Mouse (Mus musculus) lung, embryonic 15.5 days (tissue): Measurements from ENCODE around the gene Lyz1. TPM values are rescaled to one million over a fixed set of nuclear protein-coding genes. Genes with fewer than 3 reads are reported as not detected.
"Not testable (repeated sequence)": the region's sequence is repeated elsewhere in the genome, so short reads cannot be mapped to it uniquely, and the experiment has no call there.

ENCODE experiments used
- ATAC-seq: fragments of 200-750 bp; cut with Nextera tagmentation; 2 replicates; pipeline ENCODE4 v1.8.0; 2017; ENCODE audit warnings: moderate number of reproducible peaks, borderline replicate concordance; ENCODE audit not compliant: low FRiP score, low TSS enrichment; ENCODE audit errors: extremely low read depth
- H3K27ac ChIP-seq: fragments of 300-500 bp; sonication (generic); 2 replicates; pipeline ENCODE4 v1.5.1; 2015; ENCODE audit warnings: moderate library complexity, mild to moderate bottlenecking, inconsistent platforms
- H3K27me3 ChIP-seq: fragments of 300-500 bp; sonication (generic); 2 replicates; pipeline ENCODE4 v1.6.1; 2015; ENCODE audit warnings: inconsistent platforms
- H3K36me3 ChIP-seq: fragments of 300-500 bp; sonication (generic); 2 replicates; pipeline ENCODE4 v1.6.1; 2015; ENCODE audit warnings: inconsistent platforms
- H3K4me1 ChIP-seq: fragments of 300-500 bp; sonication (generic); 2 replicates; pipeline ENCODE4 v1.6.1; 2015; ENCODE audit warnings: inconsistent platforms
- H3K4me2 ChIP-seq: fragments of 300-500 bp; sonication (generic); 2 replicates; pipeline ENCODE4 v1.6.1; 2015; ENCODE audit warnings: inconsistent platforms, mild to moderate bottlenecking, moderate library complexity
- H3K4me3 ChIP-seq: fragments of 300-500 bp; sonication (generic); 2 replicates; pipeline ENCODE4 v1.5.1; 2015; ENCODE audit warnings: mild to moderate bottlenecking, inconsistent platforms
- H3K9ac ChIP-seq: fragments of 300-500 bp; sonication (generic); 2 replicates; pipeline ENCODE4 v1.6.1; 2015; ENCODE audit warnings: inconsistent platforms
- H3K9me3 ChIP-seq: fragments of 300-500 bp; sonication (generic); 2 replicates; pipeline ENCODE4 v1.6.1; 2016; ENCODE audit warnings: inconsistent platforms
- WGBS: fragments of 180-500 bp; shearing (Covaris S2); methylation state at CpG from one replicate; pipeline ENCODE4 v1.1.7; 2015; 5-methylcytosine and 5-hydroxymethylcytosine counted together
- polyA plus RNA-seq: library from polyadenylated mRNA; unstranded; fragments of >200 nt; fragmentation: Nextera tagmentation; extraction: Ambion mirVana; gene quantifications from 2 replicates; pipeline ENCODE4 v1.2.1, GENCODE M21; 2015

Gene Lyz1
- polyA plus RNA-seq, 1 experiment from 2014 or later: 0.44 TPM

DNA sequence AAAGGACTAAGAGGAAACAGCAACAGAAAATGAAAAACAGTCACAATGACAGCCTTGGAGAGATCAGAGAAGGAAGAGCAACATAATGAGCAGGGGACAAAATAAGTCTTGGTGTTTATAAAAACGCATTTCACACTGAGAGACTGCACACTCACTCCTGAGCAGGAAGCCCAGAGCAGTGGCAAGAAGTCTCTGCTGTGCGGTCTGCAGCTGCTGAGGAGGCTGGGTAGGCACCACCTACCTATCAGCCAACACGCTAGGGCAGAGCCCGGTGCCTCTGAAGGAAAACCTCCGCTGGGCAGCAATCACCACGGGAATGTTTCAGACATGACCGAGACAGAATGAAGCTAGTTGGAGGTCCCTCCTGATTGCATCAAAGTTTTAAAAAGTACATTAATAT lies 18.0 kb downstream of the Lyz1 start:
- H3K27me3 ChIP-seq, ATAC-seq, H3K27ac ChIP-seq, H3K4me2 ChIP-seq, H3K36me3 ChIP-seq, H3K4me3 ChIP-seq, H3K9me3 ChIP-seq, H3K9ac ChIP-seq, H3K4me1 ChIP-seq: not testable (repeated sequence)
- 63% methylated on average over 3 of the region's 7 CpGs for WGBS

DNA sequence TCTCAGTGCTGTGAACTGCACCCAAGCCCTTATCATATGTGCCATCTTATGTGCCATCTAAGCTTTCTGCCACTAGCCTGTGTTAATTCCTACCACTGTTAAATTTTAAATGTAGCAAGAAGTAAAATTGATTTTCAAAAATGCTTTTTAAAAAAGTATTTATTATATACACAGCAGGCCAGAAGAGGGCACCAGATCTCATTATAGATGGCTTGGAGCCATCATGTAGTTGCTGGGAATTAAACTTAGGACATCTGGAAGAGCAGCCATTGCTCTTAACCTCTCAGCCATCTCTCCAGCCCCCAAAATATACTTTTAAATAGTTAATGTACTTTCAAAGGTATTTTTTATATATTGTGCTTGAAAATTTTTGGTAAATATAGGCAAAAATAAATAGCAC lies 20.6 kb downstream of the Lyz1 start:
- Histone ChIP-seq H3K4me1 (no peaks in the 10 kb centered on the region), H3K4me3 (no peak overlapping the region), H3K36me3 (no peaks in the 10 kb centered on the region), H3K27me3 (no peaks in the 10 kb centered on the region), H3K9me3 (no peaks in the 10 kb centered on the region), H3K4me2 (no peak overlapping the region), H3K9ac (no peak overlapping the region), H3K27ac (no peak overlapping the region)
- no peak for ATAC-seq

DNA sequence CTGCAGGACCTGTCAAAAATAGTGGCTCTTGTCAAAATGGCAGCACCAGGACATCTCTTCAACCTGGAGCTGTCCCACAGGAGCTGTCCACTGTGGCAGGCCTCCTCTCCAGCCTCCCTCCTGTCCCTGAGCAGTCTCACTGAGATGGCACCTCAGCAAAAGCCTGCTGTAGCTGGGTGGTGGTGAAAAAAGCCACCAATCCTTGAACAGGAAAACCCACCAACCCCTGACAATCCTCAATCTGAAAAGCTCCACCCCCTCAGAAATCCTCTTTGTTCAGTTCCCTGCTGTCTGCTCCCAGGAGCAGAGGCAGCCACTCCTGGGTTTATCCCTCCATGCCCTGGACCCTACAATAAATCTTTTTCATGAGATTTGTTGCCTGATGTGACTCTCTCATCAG lies 32.8 kb downstream of the Lyz1 start:
- no peak overlapping the region for H3K27ac ChIP-seq
- no peaks in the 10 kb centered on the region for H3K36me3 ChIP-seq
- no peaks in the 10 kb centered on the region for H3K27me3 ChIP-seq
- H3K4me2 ChIP-seq: no peak overlapping the region
- H3K4me3 ChIP-seq: no peak overlapping the region
- no peak for ATAC-seq
- H3K9ac ChIP-seq: no peak overlapping the region
- H3K4me1 ChIP-seq: no peaks in the 10 kb centered on the region
- no peaks in the 10 kb centered on the region for H3K9me3 ChIP-seq

DNA sequence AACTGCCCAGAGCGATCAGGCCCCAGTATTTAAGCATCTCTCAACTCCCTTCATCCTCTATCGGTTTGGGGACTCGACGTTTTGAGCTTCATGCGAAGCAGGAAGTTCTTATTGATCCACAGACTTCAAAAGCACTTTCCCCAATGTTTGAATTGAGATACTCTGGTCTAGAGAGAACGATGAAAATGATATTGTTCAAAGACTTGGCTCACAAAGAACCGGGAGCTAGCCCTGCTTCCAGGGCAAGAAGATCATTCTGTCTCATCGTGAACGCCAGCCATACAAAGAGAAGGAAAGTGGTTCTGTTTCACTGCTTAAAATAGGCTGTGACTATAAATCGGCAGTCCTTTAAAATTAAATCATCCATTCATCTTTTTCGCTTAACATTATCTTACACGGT lies 54.1 kb downstream of the Lyz1 start, which contains the start of gene 9530003J23Rik:
Gene 9530003J23Rik, minus strand, starts transcription at position 101 of the 400 bp plus-strand sequence.
- H3K27ac ChIP-seq: no peak within 1 kb of the TSS
- no peaks in the 10 kb centered on the region for H3K9me3 ChIP-seq
- ATAC-seq: no peak
- peaks cover 2% of the 10 kb centered on the region; the same call in 1 of the 2 replicates for H3K4me1 ChIP-seq
- H3K27me3 ChIP-seq: no peaks in the 10 kb centered on the region
- no peaks in the 10 kb centered on the region for H3K36me3 ChIP-seq
- no peak within 1 kb of the TSS for H3K4me2 ChIP-seq
- no peak within 1 kb of the TSS for H3K4me3 ChIP-seq
- WGBS: 77% methylated on average over 12 of the region's 12 CpGs
- no peak within 1 kb of the TSS for H3K9ac ChIP-seq

Other genes starting within 250 kb of the Lyz1 start
- 0.88 and 1.2 TPM in 2 replicates for gene Lrrc10, start 247.5 kb downstream of the Lyz1 start, polyA plus RNA-seq
- gene Cct2, start 229.1 kb downstream of the Lyz1 start, polyA plus RNA-seq: 235 and 246 TPM in 2 replicates
- gene Frs2, start 144.3 kb downstream of the Lyz1 start, polyA plus RNA-seq: 14.5 and 17.4 TPM in 2 replicates
- gene Yeats4, start 68.4 kb downstream of the Lyz1 start, polyA plus RNA-seq: 59.3 and 60.6 TPM in 2 replicates
- not detected in 2 replicates for gene 9530003J23Rik, start 54.2 kb downstream of the Lyz1 start, polyA plus RNA-seq
- gene Lyz2, start 10.5 kb downstream of the Lyz1 start, polyA plus RNA-seq: 170 and 197 TPM in 2 replicates
- 161 and 165 TPM in 2 replicates for gene Cpsf6, start 87.1 kb upstream of the Lyz1 start, polyA plus RNA-seq